Mouse (Mus musculus) thymus, adult 2 months (tissue): ENCODE data around the gene Tfap2a. TPM values are rescaled to one million over a fixed set of nuclear protein-coding genes. Genes with fewer than 3 reads are reported as not detected.

Source experiments
- DNase-seq: peaks from one replicate; pipeline ENCODE4 v3.0.0; 2021
- H3K27ac ChIP-seq: fragments of 200-500 bp; 2 replicates; pipeline ENCODE4 v1.5.1; 2012; ENCODE audit warnings: low read length, control low read depth; ENCODE audit not compliant: control insufficient read depth, insufficient read depth
- H3K27me3 ChIP-seq: fragments of 200-500 bp; 2 replicates; pipeline ENCODE4 v1.6.1; 2012; ENCODE audit warnings: mild to moderate bottlenecking, low read length, moderate library complexity, mixed read lengths; ENCODE audit not compliant: control insufficient read depth, insufficient read depth
- H3K36me3 ChIP-seq: fragments of 200-500 bp; 2 replicates; pipeline ENCODE4 v1.6.1; 2012; ENCODE audit warnings: mild to moderate bottlenecking, low read length, moderate library complexity; ENCODE audit not compliant: control insufficient read depth, insufficient read depth
- H3K4me1 ChIP-seq: fragments of 200-500 bp; replicated peaks from 2 replicates; pipeline ENCODE4 v1.6.1; 2012; ENCODE audit warnings: low read length; ENCODE audit not compliant: control insufficient read depth, insufficient read depth
- H3K4me3 ChIP-seq: fragments of 200-500 bp; 2 replicates; pipeline ENCODE4 v1.5.1; 2012; ENCODE audit warnings: mild to moderate bottlenecking, low read length, control low read depth, moderate library complexity; ENCODE audit not compliant: control insufficient read depth, insufficient read depth
- CTCF ChIP-seq: fragments of 200-500 bp; IDR thresholded peaks from 2 replicates; pipeline ENCODE4 v1.5.1; 2012; ENCODE audit warnings: mild to moderate bottlenecking, control low read depth, low read length, moderate library complexity, borderline replicate concordance; ENCODE audit not compliant: control insufficient read depth, poor library complexity, insufficient read depth; ENCODE audit errors: extremely low read depth
- POLR2A ChIP-seq: fragments of 200-500 bp; IDR thresholded peaks from 2 replicates; pipeline ENCODE4 v1.6.1; 2012; ENCODE audit warnings: mild to moderate bottlenecking, low read length, control low read depth, moderate library complexity; ENCODE audit not compliant: control insufficient read depth, poor library complexity, insufficient read depth; ENCODE audit errors: extremely low read depth
- WGBS: fragments of 180-500 bp; shearing (Covaris S2); methylation state at CpG from one replicate; pipeline ENCODE4 v1.1.7; 2018; 5-methylcytosine and 5-hydroxymethylcytosine counted together
- polyA plus RNA-seq: library from polyadenylated mRNA; depleted of rRNA; stranded (reverse); fragments of >200 nt; gene quantifications from 2 replicates; pipeline ENCODE4 v1.2.3, GENCODE M21; 2012

Tfap2a gene
- polyA plus RNA-seq, 1 experiment, result 2.0 TPM

- Histone ChIP-seq H3K4me1 (peaks cover 6% of the 10 kb centered on the region), H3K27ac (no peak overlapping the region), H3K27me3 (peaks cover 42% of the 10 kb centered on the region), H3K36me3 (no peaks in the 10 kb centered on the region), H3K4me3 (no peak overlapping the region)
- no peak for DNase-seq
- 4% methylated on average over 52 of the region's 52 CpGs for WGBS
- TF ChIP-seq POLR2A (no peak), CTCF (no peak)
Observed at GRCm38 (mm10) chr13:40729592-40730431, 8.4 kb downstream of the Tfap2a start.

GRCm38 (mm10) chr13:40729037-40729436, 9.1 kb downstream of the Tfap2a start:
- Histone ChIP-seq H3K36me3 (no peaks in the 10 kb centered on the region), H3K27ac (no peak overlapping the region), H3K27me3 (peaks cover 36% of the 10 kb centered on the region), H3K4me3 (no peak overlapping the region), H3K4me1 (peaks cover 6% of the 10 kb centered on the region)
- no peak for DNase-seq
- WGBS, result 9% methylated on average over 13 of the region's 13 CpGs
- TF ChIP-seq CTCF (no peak), POLR2A (no peak)

GRCm38 (mm10) chr13:40728626-40728990, 9.6 kb downstream of the Tfap2a start:
- H3K27ac ChIP-seq, result no peak overlapping the region
- 7% methylated on average over 15 of the region's 15 CpGs for WGBS
- DNase-seq, result no peak
- no peak overlapping the region for H3K4me3 ChIP-seq
- no peak for TF ChIP-seq CTCF
- TF ChIP-seq POLR2A, result no peak
- H3K36me3 ChIP-seq, result no peaks in the 10 kb centered on the region
- H3K27me3 ChIP-seq, result peaks cover 35% of the 10 kb centered on the region
- peaks cover 6% of the 10 kb centered on the region for H3K4me1 ChIP-seq

- no peak overlapping the region for H3K4me3 ChIP-seq
- no peaks in the 10 kb centered on the region for H3K36me3 ChIP-seq
- no peak overlapping the region for H3K27ac ChIP-seq
- TF ChIP-seq CTCF (no peak), POLR2A (no peak)
- 7% methylated on average over 42 of the region's 42 CpGs for WGBS
- DNase-seq, result no peak
- H3K27me3 ChIP-seq, result peaks cover 35% of the 10 kb centered on the region
- peaks cover 10% of the 10 kb centered on the region for H3K4me1 ChIP-seq
Observed at GRCm38 (mm10) chr13:40727731-40728625, 10.2 kb downstream of the Tfap2a start.

GRCm38 (mm10) chr13:40725924-40726323, 12.3 kb downstream of the Tfap2a start:
- no peaks in the 10 kb centered on the region for H3K36me3 ChIP-seq
- TF ChIP-seq CTCF (no peak), POLR2A (no peak)
- 8% methylated on average over 7 of the region's 7 CpGs for WGBS
- peaks cover 14% of the 10 kb centered on the region for H3K4me1 ChIP-seq
- H3K27ac ChIP-seq, result no peak overlapping the region
- H3K27me3 ChIP-seq, result peaks cover 23% of the 10 kb centered on the region
- no peak overlapping the region for H3K4me3 ChIP-seq
- no peak for DNase-seq

- TF ChIP-seq CTCF, result no peak
- TF ChIP-seq POLR2A, result no peak
- no peak overlapping the region for H3K27ac ChIP-seq
- peaks cover 8% of the 10 kb centered on the region for H3K4me1 ChIP-seq
- WGBS, result 31% methylated on average over 5 of the region's 5 CpGs
- peaks cover 14% of the 10 kb centered on the region for H3K27me3 ChIP-seq
- no peak for DNase-seq
- H3K4me3 ChIP-seq, result peak overlapping the region; percentile 51; the same call in 1 of the 2 replicates
- H3K36me3 ChIP-seq, result no peaks in the 10 kb centered on the region
Observed at GRCm38 (mm10) chr13:40723598-40723920, 14.6 kb downstream of the Tfap2a start.
